Mouse (Mus musculus) left cerebral cortex, adult 2 months (tissue): ENCODE data around the gene Angptl2. TPM values are rescaled to one million over a fixed set of nuclear protein-coding genes. Genes with fewer than 3 reads are reported as not detected.

Experiments
- DNase-seq, 2 experiments: peaks; one replicate each; pipeline ENCODE4 v3.0.0; 2021 to 2022; ENCODE audit warnings: low spot score in 2 of 2, mixed read lengths in 1 of 2; ENCODE audit errors: extremely low spot score in 1 of 2
- H3K27ac ChIP-seq: fragments of 200-600 bp; 2 replicates; pipeline ENCODE4 v1.8.1; 2022
- H3K4me3 ChIP-seq: fragments of 200-600 bp; 2 replicates; pipeline ENCODE4 v1.8.1; 2022
- CTCF ChIP-seq: fragments of 200-600 bp; IDR thresholded peaks from 2 replicates; pipeline ENCODE4 v1.8.1; 2022; ENCODE audit warnings: antibody characterized with exemption, mild to moderate bottlenecking, moderate library complexity
- intact Hi-C: fragments of 180-260 bp; cut with DNase I; formaldehyde crosslinking; loops from one replicate; pipeline ENCODE4 v1.15.1; 2025
- total RNA-seq, 2 experiments: library from RNA; stranded (reverse); gene quantifications; 2 replicates each; pipeline ENCODE4 v1.2.3; 2021

Angptl2 gene
- total RNA-seq, 2 experiments from 2014 or later: 2.1 to 2.9 TPM

GRCm38 (mm10) chr2:33237581-33237980, 21.7 kb downstream of the Angptl2 start:
- intact Hi-C loops: no loop called here
- H3K27ac ChIP-seq: no peak overlapping the region

GRCm38 (mm10) chr2:33244880-33245279, 29.0 kb downstream of the Angptl2 start:
- H3K4me3 ChIP-seq: no peak overlapping the region
- peak overlapping the region; percentile 53 for H3K27ac ChIP-seq
- intact Hi-C loops: no loop called here
- no peak for TF ChIP-seq CTCF
- no peak for DNase-seq

More at GRCm38 (mm10) chr2:33237581-33237980, 21.7 kb downstream of the Angptl2 start:
- TF ChIP-seq CTCF: no peak
- no peak for DNase-seq
- H3K4me3 ChIP-seq: no peak overlapping the region

GRCm38 (mm10) chr2:33245350-33245749, 29.5 kb downstream of the Angptl2 start:
- intact Hi-C loops: no loop called here
- H3K4me3 ChIP-seq: no peak overlapping the region
- H3K27ac ChIP-seq: peak overlapping the region; percentile 53
- TF ChIP-seq CTCF: no peak
- no peak for DNase-seq

- intact Hi-C loops: no loop called here
- Histone ChIP-seq H3K27ac (no peak overlapping the region), H3K4me3 (no peak overlapping the region)
- no peak for DNase-seq
- TF ChIP-seq CTCF: no peak
Measured at GRCm38 (mm10) chr2:33246841-33247240, 31.0 kb downstream of the Angptl2 start.

GRCm38 (mm10) chr2:33248549-33248948, 32.7 kb downstream of the Angptl2 start:
- TF ChIP-seq CTCF: no peak
- DNase-seq: no peak
- intact Hi-C loops: no loop called here
- Histone ChIP-seq H3K27ac (no peak overlapping the region), H3K4me3 (no peak overlapping the region)

- TF ChIP-seq CTCF: no peak
- Histone ChIP-seq H3K4me3 (no peak overlapping the region), H3K27ac (no peak overlapping the region)
- intact Hi-C loops: no loop called here
- DNase-seq: no peak
Measured at GRCm38 (mm10) chr2:33249922-33250633, 34.2 kb downstream of the Angptl2 start.

GRCm38 (mm10) chr2:33252751-33253150, 36.9 kb downstream of the Angptl2 start:
- no peak overlapping the region for H3K27ac ChIP-seq
- DNase-seq: no peak

GRCm38 (mm10) chr2:33253572-33254190, 37.8 kb downstream of the Angptl2 start:
- no peak for TF ChIP-seq CTCF
- Histone ChIP-seq H3K27ac (peak overlapping the region; percentile 28; the same call in 1 of the 2 replicates), H3K4me3 (no peak overlapping the region)
- no peak for DNase-seq
- intact Hi-C loops: no loop called here

More at GRCm38 (mm10) chr2:33252751-33253150, 36.9 kb downstream of the Angptl2 start:
- intact Hi-C loops: no loop called here
- no peak overlapping the region for H3K4me3 ChIP-seq
- no peak for TF ChIP-seq CTCF

GRCm38 (mm10) chr2:33254318-33254985, 38.6 kb downstream of the Angptl2 start:
- intact Hi-C loops: no loop called here
- no peak for DNase-seq
- TF ChIP-seq CTCF: no peak
- H3K4me3 ChIP-seq: no peak overlapping the region
- no peak overlapping the region for H3K27ac ChIP-seq

GRCm38 (mm10) chr2:33256769-33257537, 41.1 kb downstream of the Angptl2 start:
- no peak for DNase-seq
- H3K4me3 ChIP-seq: no peak overlapping the region
- no peak for TF ChIP-seq CTCF
- H3K27ac ChIP-seq: peak overlapping the region; percentile 57
- intact Hi-C loops: no loop called here

GRCm38 (mm10) chr2:33260772-33261171, 44.9 kb downstream of the Angptl2 start:
- TF ChIP-seq CTCF: no peak
- Histone ChIP-seq H3K27ac (peak overlapping the region; percentile 42), H3K4me3 (no peak overlapping the region)
- peak; percentile 43 to 66 for DNase-seq
- intact Hi-C loops: no loop called here
